Mouse (Mus musculus): ENCODE data around the gene Gm45799.

- TF ChIP-seq GATA1 (IDR thresholded peaks at IDR 0.05; ENCODE audit: borderline replicate concordance, low read length) (no peak), FLI1 (IDR thresholded peaks at IDR 0.05; ENCODE audit: low read length) (no peak)
These were observed 28.6 kb upstream of the Gm45799 start for GRCm38 (mm10) chr7:105611767-105612166.

Data from megakaryocyte, embryonic 14.5 days (primary cell).